Mouse (Mus musculus) heart, postnatal 25 days (tissue): ENCODE data around the gene Shank2. TPM values are rescaled to one million over a fixed set of nuclear protein-coding genes. Genes with fewer than 3 reads are reported as not detected.

Source experiments
- DNase-seq: peaks from one replicate; pipeline ENCODE4 v3.0.0; 2022; ENCODE audit warnings: low spot score
- intact Hi-C: fragments of 180-260 bp; cut with DNase I; formaldehyde crosslinking; loops from one replicate; pipeline ENCODE4 v1.15.1; 2025
- total RNA-seq, 2 experiments: library from RNA; stranded (reverse); gene quantifications; 2 replicates each; pipeline ENCODE4 v1.2.3; 2021

The Shank2 gene
- total RNA-seq: under 1 TPM; 0.42 to 0.59 TPM

DNA sequence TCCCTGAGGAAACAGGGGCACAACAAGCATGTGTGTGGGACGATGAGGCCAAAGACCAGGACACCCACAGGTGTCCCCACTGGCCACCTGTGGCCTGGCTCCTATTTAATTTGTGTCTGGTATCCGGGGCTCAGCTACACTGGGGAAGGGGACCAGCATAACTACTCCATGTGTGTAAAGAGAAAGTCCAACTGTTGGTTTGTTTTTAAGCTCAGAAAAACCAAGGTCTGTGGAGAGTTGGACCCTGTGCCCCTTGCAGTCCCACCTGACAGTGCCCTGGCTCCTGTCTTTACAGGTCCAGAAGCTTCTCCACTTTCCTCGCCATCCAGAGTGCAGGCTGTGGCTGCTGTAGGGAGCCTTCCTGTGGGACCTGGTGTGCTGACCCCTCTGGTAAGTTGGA is at the start of gene Shank2:
Shank2 (plus strand) TSS at position 301 of the 400 bp plus-strand sequence.
- intact Hi-C loops: no loop called here
- DNase-seq: no peak

DNA sequence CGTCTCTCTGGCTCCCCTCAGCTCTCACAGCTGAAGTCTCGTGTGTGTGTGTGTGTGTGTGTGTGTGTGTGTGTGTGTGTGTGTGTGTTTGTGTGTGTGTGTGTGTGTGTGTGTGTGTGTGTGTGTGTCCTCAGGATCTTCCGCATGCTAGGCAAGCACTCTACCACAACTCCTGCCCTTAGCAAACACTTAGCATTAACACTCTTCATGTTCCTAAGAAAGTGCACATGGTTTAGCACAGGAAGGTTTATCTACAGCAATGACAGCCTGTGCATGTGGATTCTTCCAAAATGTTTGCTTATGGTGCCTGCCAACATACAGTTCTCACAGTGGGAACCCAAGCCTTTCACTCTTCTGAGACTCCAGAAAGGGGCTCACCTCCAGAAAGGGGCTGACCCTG is 49.6 kb upstream of the Shank2 start:
- DNase-seq: no peak
- intact Hi-C loops: no loop called here

DNA sequence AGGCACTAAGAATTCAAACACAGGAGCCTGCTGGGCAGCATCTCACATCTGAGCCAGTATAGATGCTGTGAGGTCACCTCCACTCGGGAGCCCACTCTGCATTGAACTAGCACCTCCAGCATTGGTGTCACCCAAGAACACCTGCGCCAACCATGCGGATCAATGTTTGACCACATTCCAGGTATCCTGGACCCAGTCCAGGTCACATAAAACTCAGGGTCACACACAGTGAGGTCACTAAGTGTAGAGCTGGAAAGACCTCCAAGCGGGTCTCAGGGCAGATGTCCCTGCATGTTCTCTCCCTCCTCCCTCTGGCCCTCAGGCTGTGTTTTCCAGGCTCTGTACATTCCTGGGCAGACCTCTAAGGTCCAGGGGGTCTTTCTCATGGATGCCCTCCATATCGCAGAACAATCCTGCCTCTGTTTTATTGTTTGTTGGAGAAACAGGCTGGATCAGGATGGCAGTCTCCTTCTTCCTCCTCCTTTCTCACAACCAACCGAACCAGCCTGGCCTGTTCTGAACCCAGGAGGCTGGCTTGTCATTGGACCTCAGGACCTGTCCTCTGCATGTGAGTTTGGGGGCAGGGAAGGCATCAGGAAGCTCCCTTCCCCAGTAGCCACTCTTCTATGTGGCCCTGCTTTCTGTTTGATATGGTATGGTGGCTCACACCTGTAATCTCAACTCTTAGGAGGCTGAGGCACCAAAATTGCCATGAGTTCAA is 45.0 kb upstream of the Shank2 start:
- DNase-seq: no peak
- intact Hi-C loops: no loop called here

DNA sequence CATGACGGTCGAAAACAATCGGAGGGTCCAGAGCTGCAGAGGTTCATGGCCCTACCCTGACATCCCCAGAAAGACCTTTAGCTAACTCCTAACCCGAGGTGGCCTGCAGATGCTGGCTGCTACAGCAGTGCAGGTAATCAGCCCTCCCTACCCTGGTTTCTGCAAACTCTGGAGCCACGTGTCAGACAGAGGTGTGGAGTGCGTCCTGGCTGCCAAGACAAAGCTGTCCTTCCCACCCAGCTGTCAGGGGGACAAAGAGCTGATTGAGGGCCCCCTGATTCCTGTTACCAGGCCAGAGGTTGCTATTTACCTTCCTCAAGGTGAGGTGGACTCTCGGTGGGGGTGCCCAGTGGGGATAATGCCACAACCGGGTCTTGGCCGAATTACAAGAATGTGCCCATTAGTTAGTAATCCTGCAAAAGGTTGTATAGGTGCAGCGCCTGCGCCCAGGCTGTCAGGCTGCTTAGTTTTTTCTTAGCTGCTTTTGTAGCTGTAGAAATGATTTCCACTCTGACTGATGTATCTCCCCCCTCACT is 43.6 kb upstream of the Shank2 start:
- DNase-seq: no peak
- intact Hi-C loops: no loop called here

DNA sequence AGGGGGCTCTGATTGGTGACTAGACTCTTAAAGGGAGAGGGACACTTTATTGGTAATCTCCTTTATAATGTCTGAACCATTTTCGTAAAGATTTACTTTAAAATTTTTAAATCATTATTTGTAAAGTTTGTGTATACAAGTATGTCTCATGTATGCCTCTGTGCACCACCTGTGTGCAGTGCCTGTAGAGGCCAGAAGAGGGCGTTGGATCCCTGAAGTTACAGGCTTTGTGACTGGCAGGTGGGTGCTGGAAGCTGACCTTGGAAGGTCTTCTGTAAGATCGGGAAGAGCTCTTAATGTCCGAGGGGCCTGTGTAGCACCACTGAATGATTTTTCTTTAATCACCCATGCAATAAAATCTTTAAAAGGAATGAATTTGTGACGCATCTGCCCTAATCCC is 37.9 kb upstream of the Shank2 start:
- DNase-seq: no peak
- intact Hi-C loops: no loop called here

DNA sequence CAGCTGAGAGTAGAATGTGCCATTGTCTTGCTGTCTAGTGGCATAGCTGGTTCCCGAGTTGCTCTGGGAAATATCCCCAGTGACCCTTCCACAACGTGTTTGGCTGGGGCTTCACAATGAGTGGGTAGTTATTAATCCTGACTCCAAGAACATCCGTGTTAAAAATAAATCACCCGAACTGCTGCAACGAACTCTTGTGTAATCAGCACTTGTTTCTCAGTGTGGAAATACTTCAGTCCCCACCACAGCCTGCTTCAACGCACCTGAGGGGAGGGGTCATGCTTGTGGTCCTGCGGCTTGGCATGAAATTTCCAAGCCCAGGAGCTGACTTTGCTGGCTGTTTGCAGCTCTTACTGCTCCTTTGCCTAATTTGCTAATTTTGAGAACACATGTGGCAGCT is 35.1 kb upstream of the Shank2 start:
- intact Hi-C loops: no loop called here

DNA sequence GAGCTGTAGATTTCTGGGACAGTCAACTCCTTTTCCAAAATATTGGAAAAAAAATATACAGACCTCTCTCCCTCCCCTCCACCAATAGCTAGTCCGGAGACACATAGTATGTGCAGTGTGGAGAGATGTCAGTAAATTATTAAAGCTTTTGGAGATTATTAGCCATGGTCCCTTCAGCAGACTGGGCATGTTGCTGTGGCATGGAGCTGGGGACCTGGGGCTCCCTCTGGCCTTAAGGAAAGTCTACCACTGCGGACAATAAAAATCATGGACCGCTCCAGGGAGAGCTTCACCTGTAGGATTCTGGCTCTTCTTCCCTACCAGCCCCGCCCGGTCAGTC is 24.3 kb upstream of the Shank2 start:
- DNase-seq: no peak
- intact Hi-C loops: no loop called here

More for the DNA sequence above, 35.1 kb upstream of the Shank2 start:
- no peak for DNase-seq

DNA sequence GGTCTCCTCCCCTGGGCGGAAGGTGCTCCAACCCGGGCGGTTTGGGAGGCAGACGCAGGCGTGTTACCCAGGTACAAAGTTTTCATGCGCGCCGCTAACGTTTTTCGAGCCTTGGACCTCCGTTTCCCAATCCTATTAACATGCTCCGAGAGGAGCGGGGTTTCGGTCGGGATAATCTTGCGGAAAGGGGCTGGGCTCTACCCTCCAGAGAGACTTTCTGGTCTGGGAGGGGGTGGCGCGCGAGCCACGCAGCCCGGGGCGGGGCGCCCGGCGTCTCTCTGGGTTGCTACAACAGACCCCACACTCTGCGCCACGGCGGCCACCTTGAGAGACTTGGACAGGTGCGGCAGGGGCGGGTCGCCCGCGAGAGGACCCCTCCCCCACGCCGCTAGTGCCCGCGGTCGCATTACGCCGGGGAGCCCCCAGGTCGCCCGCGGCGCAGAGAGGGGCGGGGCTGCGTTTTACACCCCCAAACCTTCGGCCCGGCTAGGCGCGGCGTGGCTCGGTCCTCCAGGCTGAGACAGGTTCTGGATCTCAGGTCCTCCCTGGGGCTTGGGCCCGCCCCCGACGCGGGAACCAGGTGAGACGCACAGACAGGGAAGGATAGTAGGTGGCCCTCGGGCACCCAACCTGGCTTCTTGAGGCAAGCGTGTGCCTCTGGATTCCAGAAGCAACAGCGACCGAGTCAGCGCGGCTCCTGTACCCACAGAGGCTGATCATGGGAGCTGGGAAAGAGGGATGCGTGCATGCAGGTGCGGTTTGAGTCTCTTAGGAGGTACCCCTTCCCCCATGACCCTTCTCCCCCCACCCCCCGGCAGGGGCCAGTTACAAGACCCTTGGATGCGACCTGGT is 23.7 kb upstream of the Shank2 start:
- no peak for DNase-seq
- intact Hi-C loops: no loop called here

DNA sequence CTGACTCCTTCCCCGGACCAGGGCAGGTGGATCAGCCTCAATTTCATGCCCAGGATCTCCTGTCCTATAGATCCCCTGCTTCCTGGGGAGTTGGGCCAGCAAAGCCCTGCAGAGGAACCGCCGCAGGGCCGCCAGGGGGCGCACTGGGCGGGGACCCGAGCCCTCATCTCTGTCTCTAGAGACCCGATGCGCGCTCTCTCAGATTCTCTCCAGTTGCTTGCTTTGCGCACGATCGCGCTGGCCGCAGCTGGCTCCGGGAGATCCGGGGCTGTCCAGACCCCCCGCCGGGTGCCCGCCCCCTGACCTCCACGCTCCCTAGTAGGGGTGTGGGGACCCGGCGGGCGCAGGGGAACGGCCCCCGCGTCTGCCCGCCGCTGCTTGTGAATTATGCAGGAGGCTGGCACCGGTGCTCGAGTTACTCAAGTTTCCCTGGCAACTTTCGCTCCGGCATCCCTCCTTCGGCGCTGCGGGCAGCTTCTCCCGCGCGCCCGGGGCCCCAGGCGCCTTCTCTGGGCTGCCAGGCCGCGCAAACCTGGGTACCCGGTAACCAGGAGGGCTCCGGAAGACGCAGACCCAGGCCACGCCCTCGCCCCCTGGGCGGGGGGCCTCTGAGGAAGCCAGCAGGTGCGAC is 22.9 kb upstream of the Shank2 start:
- intact Hi-C loops: no loop called here
- DNase-seq: no peak

DNA sequence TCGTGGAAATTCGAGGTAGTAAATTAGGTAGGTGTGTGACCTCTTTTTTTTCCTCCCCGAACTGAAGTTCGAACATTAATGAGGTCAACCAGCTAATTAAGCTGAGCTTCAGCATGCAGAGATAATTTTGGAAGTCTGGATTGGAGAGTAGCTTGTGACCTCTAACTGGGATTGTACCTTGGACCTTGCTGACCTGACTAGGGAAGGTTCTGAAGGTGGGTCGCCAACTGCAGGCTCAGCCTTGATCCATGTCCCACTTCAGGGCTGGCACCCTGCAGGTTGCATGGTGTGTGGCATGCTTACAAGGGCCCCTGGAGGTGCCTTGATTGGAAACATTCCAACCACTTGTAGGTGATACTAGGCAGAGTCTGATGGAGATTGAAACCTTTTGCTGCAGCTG is 21.7 kb upstream of the Shank2 start:
- intact Hi-C loops: no loop called here
- DNase-seq: no peak

DNA sequence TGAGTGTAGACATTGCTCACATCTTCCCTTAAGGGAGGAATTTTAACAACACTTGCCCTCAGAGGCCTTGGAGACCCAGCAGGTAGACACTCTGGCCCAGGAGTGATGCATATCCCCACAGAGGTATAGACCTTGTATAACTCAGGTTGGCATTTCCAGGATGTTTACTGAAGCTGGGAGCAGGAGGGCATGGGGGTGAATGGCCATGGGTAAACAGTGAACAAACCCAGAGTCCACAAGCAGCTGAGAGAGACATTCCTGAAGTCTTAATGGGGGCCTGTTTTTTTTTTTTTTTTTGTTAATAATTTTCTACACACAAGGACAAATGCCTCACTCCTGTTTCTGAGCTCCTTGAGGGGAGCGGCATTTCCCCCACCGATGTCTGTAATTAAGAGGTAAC is 15.4 kb upstream of the Shank2 start:
- intact Hi-C loops: no loop called here
- no peak for DNase-seq

DNA sequence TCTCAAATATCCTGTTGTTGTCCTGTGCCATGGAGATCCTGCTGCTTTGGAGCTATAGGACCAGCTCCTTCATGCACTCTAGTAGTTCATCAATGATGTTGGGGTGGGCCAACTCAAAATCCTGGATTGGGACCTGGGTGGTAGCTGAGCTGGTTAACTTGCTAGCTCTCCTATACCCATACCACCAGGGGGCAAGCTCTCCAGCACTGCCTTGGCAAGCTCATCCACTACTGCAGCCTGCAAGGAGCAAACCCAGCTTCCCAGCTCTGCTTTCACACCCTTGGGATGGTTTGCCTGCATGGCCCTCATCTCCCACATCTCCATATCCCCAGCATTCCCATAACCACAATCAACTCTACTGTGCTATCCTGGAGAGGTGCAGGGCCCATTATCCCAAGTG is 10.6 kb upstream of the Shank2 start:
- intact Hi-C loops: no loop called here
- DNase-seq: no peak

DNA sequence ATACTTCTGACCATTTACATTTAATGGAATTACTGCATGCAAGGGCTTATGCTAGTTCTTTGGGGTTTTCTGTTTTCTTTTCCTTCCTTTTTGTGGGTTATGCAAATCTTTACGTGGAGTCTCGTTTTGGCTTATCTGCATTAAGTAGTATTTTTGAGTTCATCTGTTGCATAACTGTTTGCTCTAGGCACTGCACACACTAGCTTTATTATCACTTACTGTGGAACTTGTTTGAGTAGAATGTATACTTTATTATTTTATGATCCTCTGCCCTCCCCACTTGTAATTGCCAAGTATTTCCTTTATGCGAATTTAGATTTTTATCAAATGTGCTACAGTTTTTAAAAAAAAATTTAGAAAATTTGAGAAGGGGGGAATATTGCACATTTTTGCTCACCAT is 2.7 kb upstream of the Shank2 start:
- intact Hi-C loops: no loop called here

DNA sequence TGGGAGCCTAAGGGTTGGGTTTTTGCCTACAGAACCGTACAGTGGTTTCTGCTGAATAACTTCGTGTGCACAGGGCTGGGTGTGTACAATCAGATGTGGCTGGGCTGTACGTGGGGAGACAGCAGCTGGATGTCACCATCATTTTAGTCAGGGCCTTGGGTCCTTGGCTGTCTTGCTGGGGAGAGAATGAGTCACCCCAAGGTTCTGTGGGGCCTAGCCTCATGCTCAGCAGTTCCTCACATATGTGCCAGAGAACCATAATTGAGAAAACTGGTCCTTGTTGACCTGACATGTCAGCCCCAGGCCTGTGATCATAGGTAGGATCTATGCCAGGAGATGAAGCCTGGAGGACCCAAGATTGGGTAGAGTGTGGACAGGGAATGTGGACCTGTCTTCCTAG is 1.7 kb downstream of the Shank2 start:
- no peak for DNase-seq
- intact Hi-C loops: no loop called here

More for the DNA sequence above, 2.7 kb upstream of the Shank2 start:
- DNase-seq: no peak

DNA sequence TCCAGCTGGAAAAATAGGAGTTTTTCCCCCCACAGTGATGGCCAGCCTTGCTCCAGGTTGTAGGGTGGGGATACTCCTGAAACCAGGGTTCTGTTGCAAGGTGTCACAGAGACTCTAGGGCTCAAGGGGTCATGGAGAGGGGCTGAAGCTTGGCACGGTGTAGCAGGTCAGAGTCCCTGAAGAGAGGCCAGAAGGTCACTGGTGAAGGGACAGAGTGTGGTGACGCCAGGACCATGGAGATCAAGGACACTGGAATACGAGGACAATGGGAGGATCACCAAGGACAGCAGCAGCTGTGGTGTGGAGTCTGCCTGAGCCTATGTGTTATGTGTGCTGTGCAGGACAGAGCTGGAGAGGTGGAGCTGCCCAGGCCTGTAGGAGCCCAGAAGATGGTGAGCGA is 6.4 kb downstream of the Shank2 start:
- no peak for DNase-seq
- intact Hi-C loops: no loop called here

DNA sequence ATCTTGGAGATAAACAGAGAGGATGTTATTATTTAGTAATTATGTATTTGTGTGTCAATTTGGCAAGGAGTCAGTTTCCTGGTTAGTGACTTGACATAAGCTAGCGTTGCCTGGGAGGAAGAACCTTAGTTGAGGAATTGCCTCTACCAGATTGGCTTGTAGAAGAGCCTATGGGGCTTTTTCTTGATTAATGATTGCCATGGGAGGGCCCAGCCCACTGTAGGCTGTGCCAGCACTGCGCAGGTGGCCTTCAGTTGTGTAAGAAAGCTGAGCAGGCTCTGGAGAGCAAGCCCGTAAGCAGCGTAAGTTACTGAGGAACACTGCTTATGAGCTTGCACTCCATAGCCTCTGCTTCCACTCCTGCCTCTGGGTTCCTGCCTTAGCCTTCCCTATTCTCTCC is 7.3 kb downstream of the Shank2 start:
- no peak for DNase-seq
- intact Hi-C loops: no loop called here

DNA sequence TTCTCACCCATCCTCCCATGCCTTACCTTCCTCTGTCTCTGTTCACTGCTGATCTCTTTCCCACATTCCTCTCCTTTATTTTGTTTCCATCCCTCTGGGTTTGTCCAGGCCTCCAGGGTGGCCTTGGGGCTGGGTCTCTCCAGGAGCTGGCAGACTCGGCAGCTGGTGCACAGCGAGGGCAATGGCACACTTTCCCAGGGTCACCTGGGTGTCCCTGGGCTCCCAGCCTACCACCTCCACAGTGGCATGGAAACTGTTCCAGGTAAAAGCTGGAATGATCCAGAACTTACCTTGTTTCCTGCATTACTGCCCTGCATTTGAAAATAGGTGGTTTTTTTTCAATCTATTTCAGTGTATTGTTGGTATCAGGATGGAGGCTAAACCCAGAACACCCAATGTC is 12.8 kb downstream of the Shank2 start:
- DNase-seq: no peak
- intact Hi-C loops: no loop called here

DNA sequence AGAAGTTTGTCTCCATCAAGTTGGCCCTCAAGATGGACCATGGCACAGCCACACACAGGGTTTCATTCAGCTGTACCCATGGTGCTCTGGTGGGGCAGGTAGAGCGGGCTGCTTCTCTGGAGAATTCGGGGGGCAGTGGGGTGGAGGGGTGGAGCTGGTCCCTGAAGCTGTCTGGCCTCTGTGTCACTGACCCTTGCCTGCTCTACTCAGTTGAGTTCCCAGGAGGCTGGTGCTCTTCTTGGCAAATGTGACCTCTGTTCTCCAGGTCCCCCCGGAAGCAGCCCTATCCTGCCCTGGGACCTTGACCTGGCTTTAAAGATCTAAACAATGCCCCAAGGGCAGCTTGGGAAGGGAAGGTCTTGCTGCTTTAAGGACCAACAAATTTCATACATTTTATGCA is 20.1 kb downstream of the Shank2 start:
- no peak for DNase-seq
- intact Hi-C loops: no loop called here

DNA sequence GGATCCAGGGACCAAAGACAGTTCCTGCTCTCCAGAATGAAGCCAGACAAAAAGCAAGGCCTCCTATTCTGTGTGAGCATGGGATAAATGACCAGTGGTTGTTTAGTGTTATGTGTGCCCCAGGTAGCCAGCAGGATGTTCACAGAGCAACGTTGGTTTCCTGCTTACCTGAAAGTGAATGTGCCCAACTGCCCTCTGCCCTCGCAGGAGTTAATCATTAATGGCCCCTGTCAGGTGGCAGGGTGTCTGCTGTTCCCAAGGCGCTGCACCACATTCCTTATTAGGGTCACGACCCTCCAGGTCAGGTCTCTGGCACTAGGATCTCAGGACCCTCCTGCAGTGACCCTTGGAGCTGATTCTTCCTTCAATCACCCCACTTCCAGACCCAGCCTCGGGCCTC is 21.0 kb downstream of the Shank2 start:
- DNase-seq: no peak
- intact Hi-C loops: no loop called here

DNA sequence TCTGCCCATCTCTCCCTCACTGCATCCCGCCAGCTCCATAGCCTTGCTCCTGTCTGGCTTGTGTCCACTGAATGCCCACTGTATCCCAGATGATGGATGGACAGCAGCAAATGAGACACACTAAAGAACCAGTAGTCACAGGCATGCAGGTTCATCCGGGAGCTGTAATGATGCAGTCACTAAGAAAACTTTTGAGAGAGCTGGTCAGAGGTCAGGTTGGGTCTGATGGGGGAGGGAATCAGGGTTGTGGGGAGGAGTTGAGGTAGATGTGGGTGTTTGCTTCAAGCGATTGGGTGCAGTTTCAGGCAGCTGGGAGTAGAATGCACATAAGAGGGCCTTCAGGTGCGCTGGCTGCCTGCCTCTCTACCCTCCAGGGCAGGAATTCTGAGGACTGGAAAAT is 21.8 kb downstream of the Shank2 start:
- intact Hi-C loops: no loop called here
- no peak for DNase-seq
